In the genomic region with DNA sequence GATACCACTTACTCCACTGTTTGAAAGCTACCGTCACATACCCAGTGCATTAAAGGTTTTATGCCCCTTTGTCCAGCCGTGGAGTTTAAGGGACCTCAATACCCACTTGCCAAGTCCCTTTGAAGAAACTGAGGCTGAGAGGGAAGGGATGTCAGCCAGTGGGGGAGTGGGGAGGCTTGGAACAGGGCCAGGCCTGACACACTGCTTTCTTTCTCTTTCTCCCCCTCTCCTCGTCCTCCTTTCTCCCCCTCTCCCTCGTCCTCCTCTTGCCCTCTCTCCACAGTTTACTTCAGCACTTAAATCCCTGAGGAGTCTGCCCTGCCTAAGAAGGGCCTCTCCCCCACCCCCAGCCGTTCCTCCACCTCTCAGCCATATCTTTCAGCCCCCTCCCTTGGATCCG, we compare ENCODE assay signal across 10 mouse cellular contexts. TPM values are rescaled to one million over a fixed set of nuclear protein-coding genes. Genes with fewer than 3 reads are reported as not detected.
DNase-seq lines count a peak whose midpoint lies in the region; ATAC-seq and TF ChIP-seq lines count a peak whose summit lies in the region.
"Had no signal": no experiment of that assay in that cellular context is flagged by ENCODE, and none has a peak within 500 bp of the region (broad histone marks: within the 10 kb centered on the region; RNA-seq: fewer than 3 reads in every experiment).

No protein-coding gene starts in this region.

- no peak for TF ChIP-seq CTCF in heart, adult 2 months (IDR thresholded peaks at IDR 0.05)
- TF ChIP-seq CTCF in liver, postnatal 0 days (IDR thresholded peaks at IDR 0.05; ENCODE audit: low read depth) = no peak

- peaks cover 8% of the 10 kb centered on the region for H3K4me1 ChIP-seq in heart, adult 2 months (ENCODE audit: control insufficient read depth, insufficient read depth, low read length)
- peaks cover 11% of the 10 kb centered on the region; the same call in 1 of the 2 replicates for H3K4me1 ChIP-seq in brown adipose tissue, adult 24 weeks (ENCODE audit: control insufficient read depth, insufficient read depth, insufficient read length, low read length)
- H3K4me1 ChIP-seq in heart, embryonic 15.5 days (replicated peaks) = peaks cover 61% of the 10 kb centered on the region
- H3K4me1 ChIP-seq in liver, postnatal 0 days (ENCODE audit: insufficient read depth) = peaks cover 33% of the 10 kb centered on the region

- WGBS in heart, adult 2 months = 41% methylated on average over 6 of the region's 6 CpGs
- WGBS in heart, embryonic 15.5 days = 54% methylated on average over 5 of the region's 6 CpGs
- 71% methylated on average over 6 of the region's 6 CpGs for WGBS in liver, postnatal 0 days (ENCODE audit: insufficient replicate concordance)

- DNase-seq in heart, adult 2 months = no peak
- no peak for DNase-seq in heart, adult 8-10 months (ENCODE audit: low spot score)
- DNase-seq in liver, postnatal 0 days = no peak
- DNase-seq in frontal cortex, postnatal 36 days (ENCODE audit: low spot score in 2 of 2) = no peak
- no peak for DNase-seq in gastrocnemius, postnatal 25 days
- DNase-seq in layer of hippocampus, adult 11-12 months (ENCODE audit: low spot score) = no peak
- DNase-seq: left cerebral cortex, postnatal 4 days had no signal

- TF ChIP-seq POLR2A in heart, adult 2 months (IDR thresholded peaks at IDR 0.05; ENCODE audit: insufficient read depth, low read depth, low read length) = 0 out of 2 replicates have a peak, but pooled peaks have one; percentile 19

- no peaks in the 10 kb centered on the region for H3K9me3 ChIP-seq in heart, embryonic 15.5 days (replicated peaks)
- no peaks in the 10 kb centered on the region for H3K9me3 ChIP-seq in liver, postnatal 0 days (ENCODE audit: low read length)
- H3K9me3 ChIP-seq: G1E had no signal

- peaks cover 5% of the 10 kb centered on the region for H3K36me3 ChIP-seq in heart, adult 2 months (ENCODE audit: control insufficient read depth, insufficient read depth, low read length)
- peaks cover 23% of the 10 kb centered on the region for H3K36me3 ChIP-seq in heart, embryonic 15.5 days
- peaks cover 31% of the 10 kb centered on the region for H3K36me3 ChIP-seq in liver, postnatal 0 days (replicated peaks; ENCODE audit: insufficient read depth, low read length)

- H3K27ac ChIP-seq in heart, adult 2 months = peak overlapping the region; percentile 100
- H3K27ac ChIP-seq in brown adipose tissue, adult 24 weeks (replicated peaks; ENCODE audit: low read depth, low read length) = peak overlapping the region; percentile 10; the same call in 1 of the 2 replicates
- H3K27ac ChIP-seq in heart, embryonic 15.5 days = peak overlapping the region; percentile 94; the same call in 1 of the 2 replicates
- peak overlapping the region; percentile 96 for H3K27ac ChIP-seq in liver, postnatal 0 days (ENCODE audit: low read depth)

- H3K4me2 ChIP-seq in heart, embryonic 15.5 days = peak overlapping the region; percentile 82
- peak overlapping the region; percentile 86 for H3K4me2 ChIP-seq in liver, postnatal 0 days (ENCODE audit: low read depth, low read length)

- no peak for ATAC-seq in heart, embryonic 15.5 days (replicated peaks; ENCODE audit: insufficient number of reproducible peaks, insufficient read depth, low FRiP score, low read depth)
- ATAC-seq in liver, postnatal 0 days = no peak

- H3K9ac ChIP-seq in heart, adult 2 months (ENCODE audit: low read depth, low read length) = no peak overlapping the region
- no peak overlapping the region for H3K9ac ChIP-seq in heart, embryonic 15.5 days
- H3K9ac ChIP-seq in liver, postnatal 0 days (replicated peaks) = peak overlapping the region; percentile 100; the same call in 1 of the 2 replicates

- TF ChIP-seq EP300 in heart, adult 2 months (IDR thresholded peaks at IDR 0.05; ENCODE audit: insufficient read depth, low read depth, low read length) = no peak
- no peak for TF ChIP-seq EP300 in liver, postnatal 0 days (IDR thresholded peaks at IDR 0.05; ENCODE audit: low read depth)

- peaks cover 7% of the 10 kb centered on the region for H3K79me2 ChIP-seq in heart, adult 2 months (replicated peaks; ENCODE audit: control insufficient read depth, insufficient read depth, low read length)

- H3K27me3 ChIP-seq in heart, adult 2 months (ENCODE audit: control insufficient read depth, insufficient read depth, low read length) = no peaks in the 10 kb centered on the region
- no peaks in the 10 kb centered on the region for H3K27me3 ChIP-seq in heart, embryonic 15.5 days
- H3K27me3 ChIP-seq in liver, postnatal 0 days (ENCODE audit: insufficient read depth, low read length) = no peaks in the 10 kb centered on the region

- intact Hi-C loops in heart, adult 2 months (cut with DNase I) = no loop called here

- H3K4me3 ChIP-seq in heart, adult 2 months = peak overlapping the region; percentile 99; the same call in 1 of the 2 replicates
- H3K4me3 ChIP-seq in brown adipose tissue, adult 24 weeks (ENCODE audit: insufficient read depth, low read depth, low read length) = peak overlapping the region; percentile 99; the same call in 1 of the 2 replicates
- H3K4me3 ChIP-seq in heart, embryonic 15.5 days = 0 out of 2 replicates have a peak overlapping the region, but pooled peaks have one; percentile 87
- H3K4me3 ChIP-seq in liver, postnatal 0 days (ENCODE audit: low read depth, low read length) = no peak overlapping the region; the same call in 1 of the 2 replicates

RNA-seq across cellular contexts. Expression of gene Vamp2, which starts 2.1 kb away (rescaled TPM):
- 10 to 100 TPM; 63.4 to 70.8 TPM for total RNA-seq in heart, adult 2 months (2021)
- polyA plus RNA-seq in heart, adult 2 months (2012; rRNA removed) = 83.0 and 90.0 TPM in 2 replicates
- 10 to 100 TPM; 57.1 to 72.2 (median 68.6) TPM for total RNA-seq in heart, adult 8-10 months (2022)
- polyA plus RNA-seq in brown adipose tissue, adult 24 weeks (2012; ENCODE audit: insufficient read depth, insufficient read length, missing spikeins) = 42.0 and 54.9 TPM in 2 replicates
- polyA plus RNA-seq in heart, embryonic 15.5 days (2015; fragmentation: Nextera tagmentation; extraction: Ambion mirVana) = 82.2 and 96.4 TPM in 2 replicates
- polyA plus RNA-seq in liver, postnatal 0 days (2015; fragmentation: Nextera tagmentation; extraction: Ambion mirVana) = 13.6 and 14.2 TPM in 2 replicates
- 10 to 100 TPM; 34.9 to 35.2 TPM for total RNA-seq in gastrocnemius, postnatal 25 days (2021)

RNA-seq across cellular contexts. Expression of gene Per1, which starts 4.7 kb away (rescaled TPM):
- 10 to 100 TPM; 44.4 to 79.8 TPM for total RNA-seq in heart, adult 2 months (2021)
- 18.0 and 36.4 TPM in 2 replicates for polyA plus RNA-seq in heart, adult 2 months (2012; rRNA removed)
- total RNA-seq in heart, adult 8-10 months (2022) = 10 to 100 TPM; 33.3 to 81.2 (median 48.5) TPM
- polyA plus RNA-seq in brown adipose tissue, adult 24 weeks (2012; ENCODE audit: insufficient read depth, insufficient read length, missing spikeins) = 7.9 and 15.6 TPM in 2 replicates
- polyA plus RNA-seq in heart, embryonic 15.5 days (2015; fragmentation: Nextera tagmentation; extraction: Ambion mirVana) = 16.1 and 25.2 TPM in 2 replicates
- polyA plus RNA-seq in liver, postnatal 0 days (2015; fragmentation: Nextera tagmentation; extraction: Ambion mirVana) = 3.0 and 8.2 TPM in 2 replicates
- total RNA-seq in gastrocnemius, postnatal 25 days (2021) = 10 to 100 TPM; 21.0 to 50.8 TPM

RNA-seq across cellular contexts. Expression of gene Tmem107, which starts 19.8 kb away (rescaled TPM):
- total RNA-seq in heart, adult 2 months (2021) = 1 to 10 TPM; 5.6 to 6.6 TPM
- polyA plus RNA-seq in heart, adult 2 months (2012; rRNA removed) = 15.9 and 26.1 TPM in 2 replicates
- 1 to 10 TPM; 6.3 to 8.4 (median 7.5) TPM for total RNA-seq in heart, adult 8-10 months (2022)
- 2.5 and 4.6 TPM in 2 replicates for polyA plus RNA-seq in brown adipose tissue, adult 24 weeks (2012; ENCODE audit: insufficient read depth, insufficient read length, missing spikeins)
- 37.0 and 40.9 TPM in 2 replicates for polyA plus RNA-seq in heart, embryonic 15.5 days (2015; fragmentation: Nextera tagmentation; extraction: Ambion mirVana)
- polyA plus RNA-seq in liver, postnatal 0 days (2015; fragmentation: Nextera tagmentation; extraction: Ambion mirVana) = 12.5 and 13.0 TPM in 2 replicates
- 1 to 10 TPM; 3.9 to 4.1 TPM for total RNA-seq in gastrocnemius, postnatal 25 days (2021)

RNA-seq across cellular contexts. Expression of gene Hes7, which starts 29.8 kb away (rescaled TPM):
- under 1 TPM in 1 of 2 experiments, not detected in 1; 0.11 TPM for total RNA-seq in heart, adult 2 months (2021)
- 0.10 TPM in 1 of 2 replicates, not detected in the other for polyA plus RNA-seq in heart, adult 2 months (2012; rRNA removed)
- under 1 TPM in 1 of 4 experiments, not detected in 3; 0.12 TPM for total RNA-seq in heart, adult 8-10 months (2022)
- polyA plus RNA-seq in brown adipose tissue, adult 24 weeks (2012; ENCODE audit: insufficient read depth, insufficient read length, missing spikeins) = not detected in 2 replicates
- 0.52 and 0.57 TPM in 2 replicates for polyA plus RNA-seq in heart, embryonic 15.5 days (2015; fragmentation: Nextera tagmentation; extraction: Ambion mirVana)
- polyA plus RNA-seq in liver, postnatal 0 days (2015; fragmentation: Nextera tagmentation; extraction: Ambion mirVana) = 0.07 and 0.15 TPM in 2 replicates
- not detected for total RNA-seq in gastrocnemius, postnatal 25 days (2021)

RNA-seq across cellular contexts. Expression of gene Borcs6, which starts 30.9 kb away (rescaled TPM):
- total RNA-seq in heart, adult 2 months (2021) = 10 to 100 TPM; 15.3 to 17.8 TPM
- 13.0 and 14.2 TPM in 2 replicates for polyA plus RNA-seq in heart, adult 2 months (2012; rRNA removed)
- total RNA-seq in heart, adult 8-10 months (2022) = 10 to 100 TPM; 16.1 to 18.7 (median 17.1) TPM
- 8.1 and 8.3 TPM in 2 replicates for polyA plus RNA-seq in brown adipose tissue, adult 24 weeks (2012; ENCODE audit: insufficient read depth, insufficient read length, missing spikeins)
- polyA plus RNA-seq in heart, embryonic 15.5 days (2015; fragmentation: Nextera tagmentation; extraction: Ambion mirVana) = 10.5 and 11.7 TPM in 2 replicates
- polyA plus RNA-seq in liver, postnatal 0 days (2015; fragmentation: Nextera tagmentation; extraction: Ambion mirVana) = 5.4 and 6.6 TPM in 2 replicates
- total RNA-seq in gastrocnemius, postnatal 25 days (2021) = 10 to 100 TPM; 15.5 to 15.9 TPM

Comparison
In these comparisons a context has a peak if more than half of its experiments do, and no peak if none do; other contexts are left out.
1. H3K27ac ChIP-seq: peak in every context shown above with its lines; median percentile 100 in heart, adult 2 months; 96 in liver, postnatal 0 days; 94 in heart, embryonic 15.5 days; 10 in brown adipose tissue, adult 24 weeks.